Mouse (Mus musculus): ENCODE results near the gene Zfp408.
A peak's percentile ranks its signal among the peaks of the same experiment; 100 is the strongest.

Gene Zfp408

DNA sequence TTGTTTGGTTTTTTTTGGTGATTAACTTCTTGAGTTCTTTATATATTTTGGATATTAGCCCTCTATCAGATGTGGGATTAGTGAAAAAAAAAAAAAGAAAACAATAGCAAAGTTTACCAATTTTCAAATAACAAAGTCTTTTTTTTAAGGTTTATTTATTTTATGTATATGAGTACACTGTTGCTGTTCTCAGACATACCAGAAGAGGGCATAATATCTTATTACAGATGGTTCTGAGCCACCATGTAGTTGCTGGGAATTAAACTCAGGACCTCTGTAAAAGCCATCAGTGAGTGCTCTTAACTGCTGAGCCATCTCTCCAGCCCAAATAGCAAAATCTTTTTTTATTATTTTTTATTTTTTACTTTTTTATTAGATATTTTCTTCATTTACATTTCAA, 40.2 kb downstream of the Zfp408 start:
- peak; percentile 10 for DNase-seq (ENCODE audit: extremely low read depth, low read depth)

DNA sequence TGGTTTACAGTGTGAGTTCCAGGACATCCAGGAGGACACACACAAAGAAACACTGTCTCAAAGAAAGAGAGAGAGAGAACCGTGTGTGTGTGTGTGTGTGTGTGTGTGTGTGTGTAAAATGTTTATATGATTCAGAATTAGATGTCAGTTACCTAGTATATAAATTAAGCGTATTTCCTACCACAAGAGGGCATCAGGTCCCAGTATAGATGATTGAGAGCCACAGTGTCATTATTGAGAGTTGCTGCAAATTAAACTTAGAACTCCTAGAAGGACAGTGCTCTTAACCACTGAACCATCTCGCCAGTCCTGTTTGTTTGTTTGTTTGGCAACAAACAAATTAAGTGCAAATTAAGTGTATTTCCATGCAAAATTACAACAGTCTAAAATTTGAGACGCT, 47.2 kb downstream of the Zfp408 start:
- peak; percentile 8 for DNase-seq (ENCODE audit: extremely low read depth, low read depth)

- no peak for DNase-seq (ENCODE audit: extremely low read depth, low read depth)
Measured at GRCm38 (mm10) chr2:91600475-91600874, 49.1 kb downstream of the Zfp408 start.

Data from MEL-GATA-1-ER (cell line).